Mouse (Mus musculus) c-Kit-positive CD71-positive TER-119-negative erythroid progenitor cells, embryonic 14.5 days (primary cell): ENCODE data around the gene Slc13a3.

ENCODE experiments used
- DNase-seq: peaks from one replicate; pipeline ENCODE4 v3.0.0-alpha.2; 2013; ENCODE audit warnings: low read depth

Slc13a3 gene

DNA sequence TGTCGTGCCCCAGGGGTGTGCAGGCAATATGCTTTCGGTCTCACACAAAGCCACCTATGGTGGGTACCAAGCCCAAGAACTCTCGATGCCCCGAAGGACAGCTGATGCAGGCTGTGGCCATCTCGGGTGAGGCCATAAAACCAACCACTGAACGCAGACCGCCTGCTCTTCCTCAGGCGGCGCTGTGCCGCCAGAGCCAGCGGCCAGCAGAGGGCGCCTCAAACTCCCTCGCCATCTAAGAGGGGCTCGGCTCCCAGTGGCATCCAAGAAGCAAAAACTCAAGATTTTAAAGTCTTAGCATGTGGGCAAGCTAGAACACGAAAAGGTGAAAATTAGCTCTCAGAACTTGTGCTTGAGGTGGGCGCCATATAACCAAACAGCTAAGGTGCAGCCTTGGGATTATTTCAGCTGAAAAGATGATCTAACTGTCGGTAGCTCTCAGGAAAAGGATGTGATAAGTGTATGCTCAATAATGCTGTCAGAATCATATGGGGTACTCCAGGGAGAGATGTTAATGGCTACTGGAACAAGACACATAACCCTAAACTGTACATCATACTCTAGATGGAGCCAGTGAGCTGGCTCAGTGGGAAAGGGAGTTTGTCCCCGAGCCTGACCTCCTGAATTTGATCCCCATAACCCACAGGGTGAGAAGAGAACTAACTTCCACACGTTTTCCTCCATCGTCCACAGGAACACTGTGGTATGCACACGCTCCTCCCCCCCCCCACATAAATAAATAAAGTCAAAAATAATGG is 108.5 kb downstream of the Slc13a3 start:
- DNase-seq: no peak

DNA sequence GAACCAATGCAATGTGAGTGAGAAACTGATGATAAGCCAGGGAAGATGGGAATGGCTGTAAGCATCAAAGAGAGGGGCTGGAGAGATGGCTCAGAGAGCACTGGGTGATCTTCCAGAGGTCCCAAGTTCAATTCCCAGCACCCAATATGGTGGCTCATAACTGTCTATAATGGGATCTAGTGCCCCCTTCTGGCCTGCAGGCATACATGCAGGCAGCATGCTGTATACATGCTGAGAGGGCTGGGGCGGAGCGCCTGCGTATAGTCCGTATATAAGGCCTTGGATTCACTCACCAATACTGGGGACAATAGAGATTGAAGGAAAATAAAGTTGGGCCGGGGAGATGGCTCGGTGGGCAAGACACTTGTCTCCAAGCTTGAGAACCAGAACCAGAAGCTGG is 109.7 kb downstream of the Slc13a3 start:
- no peak for DNase-seq

DNA sequence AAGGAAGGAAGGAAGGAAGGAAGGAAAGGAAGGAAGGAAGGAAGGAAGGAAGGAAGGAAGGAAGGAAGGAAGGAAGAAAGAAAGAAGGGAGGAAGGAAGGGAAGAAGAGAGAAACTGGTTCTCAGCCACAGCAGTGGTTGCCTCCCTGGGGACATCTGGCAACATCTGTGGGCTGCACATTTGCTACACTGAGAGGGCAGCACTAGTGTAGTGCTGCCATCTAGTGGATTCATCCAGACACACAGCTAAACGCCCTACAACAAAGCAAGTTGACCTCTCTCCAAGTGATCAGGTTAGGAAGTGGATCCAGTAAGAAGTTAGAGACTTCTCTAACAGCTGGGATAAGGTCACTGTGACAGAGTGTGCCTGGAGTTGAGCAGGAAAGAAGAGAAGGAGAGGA is 112.2 kb downstream of the Slc13a3 start:
- peak; percentile 32 for DNase-seq
